Mouse (Mus musculus): ENCODE data around the gene Ano6.
"Not testable (repeated sequence)": the region's sequence is repeated elsewhere in the genome, so short reads cannot be mapped to it uniquely, and the experiment has no call there.

Ano6 gene

GRCm38 (mm10) chr15:95828018-95828646 lies 37.5 kb downstream of the Ano6 start:
- not testable (repeated sequence) for DNase-seq (ENCODE audit: low read depth)

GRCm38 (mm10) chr15:95828647-95829254 lies 38.1 kb downstream of the Ano6 start:
- peak; percentile 84 for DNase-seq (ENCODE audit: low read depth)

GRCm38 (mm10) chr15:95829553-95830205 lies 39.0 kb downstream of the Ano6 start:
- no peak for DNase-seq (ENCODE audit: low read depth)

- DNase-seq (ENCODE audit: low read depth) = no peak
Measured at GRCm38 (mm10) chr15:95830206-95830560, 39.5 kb downstream of the Ano6 start.

- DNase-seq (ENCODE audit: low read depth) = no peak
Measured at GRCm38 (mm10) chr15:95833292-95833691, 42.6 kb downstream of the Ano6 start.

- no peak for DNase-seq (ENCODE audit: low read depth)
Measured at GRCm38 (mm10) chr15:95836077-95836476, 45.4 kb downstream of the Ano6 start.

GRCm38 (mm10) chr15:95836646-95837434 lies 46.2 kb downstream of the Ano6 start:
- DNase-seq (ENCODE audit: low read depth) = no peak

- DNase-seq (ENCODE audit: low read depth) = no peak
Measured at GRCm38 (mm10) chr15:95837570-95837969, 46.9 kb downstream of the Ano6 start.

GRCm38 (mm10) chr15:95838171-95839020 lies 47.8 kb downstream of the Ano6 start:
- peak; percentile 81 for DNase-seq (ENCODE audit: low read depth)

GRCm38 (mm10) chr15:95839789-95840188 lies 49.1 kb downstream of the Ano6 start:
- no peak for DNase-seq (ENCODE audit: low read depth)

GRCm38 (mm10) chr15:95843183-95843949 lies 52.7 kb downstream of the Ano6 start:
- no peak for DNase-seq (ENCODE audit: low read depth)

GRCm38 (mm10) chr15:95844412-95844811 lies 53.8 kb downstream of the Ano6 start:
- DNase-seq (ENCODE audit: low read depth) = no peak

- no peak for DNase-seq (ENCODE audit: low read depth)
Measured at GRCm38 (mm10) chr15:95846102-95846501, 55.5 kb downstream of the Ano6 start.

GRCm38 (mm10) chr15:95848493-95849064 lies 57.9 kb downstream of the Ano6 start:
- DNase-seq (ENCODE audit: low read depth) = no peak

- no peak for DNase-seq (ENCODE audit: low read depth)
Measured at GRCm38 (mm10) chr15:95849513-95850411, 59.1 kb downstream of the Ano6 start.

- DNase-seq (ENCODE audit: low read depth) = no peak
Measured at GRCm38 (mm10) chr15:95850546-95850945, 59.9 kb downstream of the Ano6 start.

GRCm38 (mm10) chr15:95855051-95855844 lies 64.6 kb downstream of the Ano6 start:
- DNase-seq (ENCODE audit: low read depth) = no peak

- no peak for DNase-seq (ENCODE audit: low read depth)
Measured at GRCm38 (mm10) chr15:95855953-95856352, 65.3 kb downstream of the Ano6 start.
